Mouse (Mus musculus): ENCODE data around the gene Fam19a5. TPM values are rescaled to one million over a fixed set of nuclear protein-coding genes. Genes with fewer than 3 reads are reported as not detected.

The Fam19a5 gene
- polyA plus RNA-seq, 1 experiment from 2014 or later, result 0.53 TPM

- WGBS, result 68% methylated on average over 5 of the region's 5 CpGs
- ATAC-seq (replicated peaks; ENCODE audit: extremely low read depth, insufficient read depth, low FRiP score), result no peak
- Histone ChIP-seq H3K9me3 (replicated peaks; ENCODE audit: control insufficient read depth, low read length) (no peaks in the 10 kb centered on the region), H3K27me3 (ENCODE audit: control insufficient read depth, insufficient read depth, low read length) (no peaks in the 10 kb centered on the region), H3K4me1 (ENCODE audit: control insufficient read depth, insufficient read depth, low read length) (no peaks in the 10 kb centered on the region), H3K4me2 (ENCODE audit: low read depth, low read length) (no peak overlapping the region), H3K4me3 (ENCODE audit: low read length) (no peak overlapping the region), H3K9ac (ENCODE audit: low read length) (no peak overlapping the region), H3K27ac (ENCODE audit: low read length) (no peak overlapping the region), H3K36me3 (ENCODE audit: control insufficient read depth, insufficient read depth) (no peaks in the 10 kb centered on the region)
Measured at GRCm38 (mm10) chr15:87646313-87647061, 102.4 kb downstream of the Fam19a5 start.

- 81% methylated on average over 2 of the region's 2 CpGs for WGBS
- Histone ChIP-seq H3K27me3 (ENCODE audit: control insufficient read depth, insufficient read depth, low read length) (no peaks in the 10 kb centered on the region), H3K9me3 (replicated peaks; ENCODE audit: control insufficient read depth, low read length) (no peaks in the 10 kb centered on the region), H3K9ac (ENCODE audit: low read length) (no peak overlapping the region), H3K4me1 (ENCODE audit: control insufficient read depth, insufficient read depth, low read length) (no peaks in the 10 kb centered on the region), H3K27ac (ENCODE audit: low read length) (no peak overlapping the region), H3K4me2 (ENCODE audit: low read depth, low read length) (no peak overlapping the region), H3K36me3 (ENCODE audit: control insufficient read depth, insufficient read depth) (no peaks in the 10 kb centered on the region), H3K4me3 (ENCODE audit: low read length) (no peak overlapping the region)
- ATAC-seq (replicated peaks; ENCODE audit: extremely low read depth, insufficient read depth, low FRiP score), result no peak
Measured at GRCm38 (mm10) chr15:87649651-87650050, 105.6 kb downstream of the Fam19a5 start.

- Histone ChIP-seq H3K36me3 (ENCODE audit: control insufficient read depth, insufficient read depth) (no peaks in the 10 kb centered on the region), H3K9me3 (replicated peaks; ENCODE audit: control insufficient read depth, low read length) (no peaks in the 10 kb centered on the region), H3K9ac (ENCODE audit: low read length) (no peak overlapping the region), H3K4me3 (ENCODE audit: low read length) (no peak overlapping the region), H3K27me3 (ENCODE audit: control insufficient read depth, insufficient read depth, low read length) (no peaks in the 10 kb centered on the region), H3K4me1 (ENCODE audit: control insufficient read depth, insufficient read depth, low read length) (no peaks in the 10 kb centered on the region), H3K27ac (ENCODE audit: low read length) (no peak overlapping the region), H3K4me2 (ENCODE audit: low read depth, low read length) (no peak overlapping the region)
- no peak for ATAC-seq (replicated peaks; ENCODE audit: extremely low read depth, insufficient read depth, low FRiP score)
- 55% methylated on average over 6 of the region's 6 CpGs for WGBS
Measured at GRCm38 (mm10) chr15:87654551-87654950, 110.5 kb downstream of the Fam19a5 start.

GRCm38 (mm10) chr15:87656496-87657155, 112.5 kb downstream of the Fam19a5 start:
- Histone ChIP-seq H3K27ac (ENCODE audit: low read length) (no peak overlapping the region), H3K9me3 (replicated peaks; ENCODE audit: control insufficient read depth, low read length) (no peaks in the 10 kb centered on the region), H3K36me3 (ENCODE audit: control insufficient read depth, insufficient read depth) (no peaks in the 10 kb centered on the region), H3K4me3 (ENCODE audit: low read length) (no peak overlapping the region), H3K9ac (ENCODE audit: low read length) (no peak overlapping the region), H3K4me2 (ENCODE audit: low read depth, low read length) (no peak overlapping the region), H3K4me1 (ENCODE audit: control insufficient read depth, insufficient read depth, low read length) (no peaks in the 10 kb centered on the region), H3K27me3 (ENCODE audit: control insufficient read depth, insufficient read depth, low read length) (no peaks in the 10 kb centered on the region)
- WGBS, result 75% methylated on average over 20 of the region's 20 CpGs
- no peak for ATAC-seq (replicated peaks; ENCODE audit: extremely low read depth, insufficient read depth, low FRiP score)

- WGBS, result 57% methylated on average over 6 of the region's 6 CpGs
- Histone ChIP-seq H3K9ac (ENCODE audit: low read length) (no peak overlapping the region), H3K9me3 (replicated peaks; ENCODE audit: control insufficient read depth, low read length) (no peaks in the 10 kb centered on the region), H3K4me2 (ENCODE audit: low read depth, low read length) (no peak overlapping the region), H3K4me1 (ENCODE audit: control insufficient read depth, insufficient read depth, low read length) (no peaks in the 10 kb centered on the region), H3K27me3 (ENCODE audit: control insufficient read depth, insufficient read depth, low read length) (no peaks in the 10 kb centered on the region), H3K27ac (ENCODE audit: low read length) (no peak overlapping the region), H3K4me3 (ENCODE audit: low read length) (no peak overlapping the region), H3K36me3 (ENCODE audit: control insufficient read depth, insufficient read depth) (no peaks in the 10 kb centered on the region)
- no peak for ATAC-seq (replicated peaks; ENCODE audit: extremely low read depth, insufficient read depth, low FRiP score)
Measured at GRCm38 (mm10) chr15:87659729-87660128, 115.6 kb downstream of the Fam19a5 start.

- Histone ChIP-seq H3K4me3 (ENCODE audit: low read length) (no peak overlapping the region), H3K36me3 (ENCODE audit: control insufficient read depth, insufficient read depth) (no peaks in the 10 kb centered on the region), H3K4me2 (ENCODE audit: low read depth, low read length) (no peak overlapping the region), H3K9me3 (replicated peaks; ENCODE audit: control insufficient read depth, low read length) (no peaks in the 10 kb centered on the region), H3K27me3 (ENCODE audit: control insufficient read depth, insufficient read depth, low read length) (no peaks in the 10 kb centered on the region), H3K4me1 (ENCODE audit: control insufficient read depth, insufficient read depth, low read length) (no peaks in the 10 kb centered on the region), H3K9ac (ENCODE audit: low read length) (no peak overlapping the region), H3K27ac (ENCODE audit: low read length) (no peak overlapping the region)
- 92% methylated on average over 7 of the region's 7 CpGs for WGBS
- ATAC-seq (replicated peaks; ENCODE audit: extremely low read depth, insufficient read depth, low FRiP score), result no peak
Measured at GRCm38 (mm10) chr15:87661954-87662353, 117.9 kb downstream of the Fam19a5 start.

GRCm38 (mm10) chr15:87666041-87666750, 122.1 kb downstream of the Fam19a5 start:
- no peaks in the 10 kb centered on the region for H3K36me3 ChIP-seq (ENCODE audit: control insufficient read depth, insufficient read depth)
- no peaks in the 10 kb centered on the region for H3K9me3 ChIP-seq (replicated peaks; ENCODE audit: control insufficient read depth, low read length)
- H3K9ac ChIP-seq (ENCODE audit: low read length), result no peak overlapping the region
- no peaks in the 10 kb centered on the region for H3K4me1 ChIP-seq (ENCODE audit: control insufficient read depth, insufficient read depth, low read length)
- H3K27ac ChIP-seq (ENCODE audit: low read length), result no peak overlapping the region
- H3K4me3 ChIP-seq (ENCODE audit: low read length), result no peak overlapping the region
- H3K4me2 ChIP-seq (ENCODE audit: low read depth, low read length), result no peak overlapping the region
- ATAC-seq (replicated peaks; ENCODE audit: extremely low read depth, insufficient read depth, low FRiP score), result no peak
- WGBS, result 86% methylated on average over 13 of the region's 13 CpGs
- H3K27me3 ChIP-seq (ENCODE audit: control insufficient read depth, insufficient read depth, low read length), result no peaks in the 10 kb centered on the region

- Histone ChIP-seq H3K4me1 (ENCODE audit: control insufficient read depth, insufficient read depth, low read length) (no peaks in the 10 kb centered on the region), H3K27ac (ENCODE audit: low read length) (no peak overlapping the region), H3K36me3 (ENCODE audit: control insufficient read depth, insufficient read depth) (no peaks in the 10 kb centered on the region), H3K4me2 (ENCODE audit: low read depth, low read length) (no peak overlapping the region), H3K27me3 (ENCODE audit: control insufficient read depth, insufficient read depth, low read length) (no peaks in the 10 kb centered on the region), H3K4me3 (ENCODE audit: low read length) (no peak overlapping the region), H3K9ac (ENCODE audit: low read length) (no peak overlapping the region), H3K9me3 (replicated peaks; ENCODE audit: control insufficient read depth, low read length) (no peaks in the 10 kb centered on the region)
- 78% methylated on average over 7 of the region's 7 CpGs for WGBS
- no peak for ATAC-seq (replicated peaks; ENCODE audit: extremely low read depth, insufficient read depth, low FRiP score)
Measured at GRCm38 (mm10) chr15:87667416-87667815, 123.3 kb downstream of the Fam19a5 start.

- no peak for ATAC-seq (replicated peaks; ENCODE audit: extremely low read depth, insufficient read depth, low FRiP score)
- Histone ChIP-seq H3K4me2 (ENCODE audit: low read depth, low read length) (no peak overlapping the region), H3K27me3 (ENCODE audit: control insufficient read depth, insufficient read depth, low read length) (no peaks in the 10 kb centered on the region), H3K9me3 (replicated peaks; ENCODE audit: control insufficient read depth, low read length) (no peaks in the 10 kb centered on the region), H3K9ac (ENCODE audit: low read length) (no peak overlapping the region), H3K4me3 (ENCODE audit: low read length) (no peak overlapping the region), H3K4me1 (ENCODE audit: control insufficient read depth, insufficient read depth, low read length) (no peaks in the 10 kb centered on the region), H3K27ac (ENCODE audit: low read length) (no peak overlapping the region), H3K36me3 (ENCODE audit: control insufficient read depth, insufficient read depth) (no peaks in the 10 kb centered on the region)
- 64% methylated on average over 5 of the region's 5 CpGs for WGBS
Measured at GRCm38 (mm10) chr15:87668112-87668511, 124.0 kb downstream of the Fam19a5 start.
